Mouse (Mus musculus) limb, embryonic 13.5 days (tissue): ENCODE data around the gene Tspoap1. TPM values are rescaled to one million over a fixed set of nuclear protein-coding genes. Genes with fewer than 3 reads are reported as not detected.
A peak's percentile ranks its signal among the peaks of the same experiment; 100 is the strongest.

Experiments used
- ATAC-seq: fragments of 200-750 bp; cut with Nextera tagmentation; 2 replicates; pipeline ENCODE4 v1.8.0; 2017; ENCODE audit warnings: low read depth, moderate number of reproducible peaks, moderate TSS enrichment; ENCODE audit not compliant: low FRiP score
- H3K27ac ChIP-seq: fragments of 300-500 bp; sonication (generic); 2 replicates; pipeline ENCODE4 v1.5.1; 2015; ENCODE audit warnings: inconsistent platforms, mild to moderate bottlenecking, moderate library complexity
- H3K27me3 ChIP-seq: fragments of 300-500 bp; sonication (generic); 2 replicates; pipeline ENCODE4 v1.6.1; 2015; ENCODE audit warnings: mild to moderate bottlenecking, inconsistent platforms
- H3K36me3 ChIP-seq: fragments of 300-500 bp; sonication (generic); 2 replicates; pipeline ENCODE4 v1.6.1; 2015; ENCODE audit warnings: inconsistent platforms, mild to moderate bottlenecking, moderate library complexity
- H3K4me1 ChIP-seq: fragments of 300-500 bp; sonication (generic); 2 replicates; pipeline ENCODE4 v1.6.1; 2015; ENCODE audit warnings: inconsistent platforms
- H3K4me2 ChIP-seq: fragments of 300-500 bp; sonication (generic); replicated peaks from 2 replicates; pipeline ENCODE4 v1.6.1; 2015; ENCODE audit warnings: inconsistent platforms, mild to moderate bottlenecking, moderate library complexity
- H3K4me3 ChIP-seq: fragments of 300-500 bp; sonication (generic); 2 replicates; pipeline ENCODE4 v1.5.1; 2015; ENCODE audit warnings: moderate library complexity, mild to moderate bottlenecking, inconsistent platforms
- H3K9ac ChIP-seq: fragments of 300-500 bp; sonication (generic); 2 replicates; pipeline ENCODE4 v1.6.1; 2015; ENCODE audit warnings: mild to moderate bottlenecking, inconsistent platforms
- H3K9me3 ChIP-seq: fragments of 300-500 bp; sonication (generic); 2 replicates; pipeline ENCODE4 v1.6.1; 2016; ENCODE audit warnings: inconsistent platforms
- WGBS: fragments of 180-500 bp; shearing (Covaris S2); methylation state at CpG from one replicate; pipeline ENCODE4 v1.1.7; 2015; 5-methylcytosine and 5-hydroxymethylcytosine counted together
- polyA plus RNA-seq: library from polyadenylated mRNA; unstranded; fragments of >200 nt; fragmentation: Nextera tagmentation; extraction: Ambion mirVana; gene quantifications from 2 replicates; pipeline ENCODE4 v1.2.1, GENCODE M21; 2015

Tspoap1 gene
- polyA plus RNA-seq = 2.3 and 2.7 TPM in 2 replicates

- WGBS = 8% methylated on average over 23 of the region's 23 CpGs
- H3K27me3 ChIP-seq = peaks cover 72% of the 10 kb centered on the region
- no peaks in the 10 kb centered on the region for H3K9me3 ChIP-seq
- no peaks in the 10 kb centered on the region for H3K36me3 ChIP-seq
- H3K27ac ChIP-seq = no peak within 1 kb of the TSS
- 0 out of 2 replicates have a peak within 1 kb of the TSS, but pooled peaks have one; percentile 13 for H3K9ac ChIP-seq
- peaks cover 25% of the 10 kb centered on the region for H3K4me1 ChIP-seq
- H3K4me2 ChIP-seq = peak within 1 kb of the TSS; percentile 30; the same call in 1 of the 2 replicates
- 0 out of 2 replicates have a peak within 1 kb of the TSS, but pooled peaks have one; percentile 7 for H3K4me3 ChIP-seq
- no peak for ATAC-seq
Observed at GRCm38 (mm10) chr11:87760301-87761081, at the start of gene Tspoap1. TSS of gene Tspoap1 (plus strand) at chr11:87760541.

DNA sequence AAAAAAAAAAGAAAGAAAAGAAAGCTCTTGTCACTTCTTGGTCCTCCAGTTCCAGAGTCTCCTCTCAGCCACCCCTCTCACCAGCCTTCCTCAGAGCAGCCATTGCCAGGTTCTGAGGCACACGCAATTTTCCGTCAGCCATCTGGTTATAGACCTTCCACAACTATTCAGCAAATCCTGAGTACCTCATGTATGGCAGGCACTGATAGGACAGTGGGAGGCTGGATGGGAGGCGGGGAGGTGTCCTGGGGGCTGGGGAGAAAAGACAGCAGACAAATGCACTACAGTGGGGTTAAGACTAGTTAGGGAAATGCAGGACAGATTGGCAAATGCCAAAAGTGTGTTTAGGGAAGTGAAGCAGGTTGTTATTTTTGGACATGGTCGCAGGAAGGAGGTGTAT, 48.2 kb upstream of the Tspoap1 start:
- ATAC-seq = no peak
- peaks cover 19% of the 10 kb centered on the region for H3K4me1 ChIP-seq
- 0 out of 2 replicates have a peak, but pooled peaks cover 4% of the 10 kb centered on the region for H3K27me3 ChIP-seq
- no peak overlapping the region for H3K27ac ChIP-seq
- no peak overlapping the region for H3K4me3 ChIP-seq
- no peaks in the 10 kb centered on the region for H3K36me3 ChIP-seq
- H3K4me2 ChIP-seq = no peak overlapping the region
- no peaks in the 10 kb centered on the region for H3K9me3 ChIP-seq
- 81% methylated on average over 4 of the region's 4 CpGs for WGBS
- no peak overlapping the region for H3K9ac ChIP-seq

GRCm38 (mm10) chr11:87715999-87716398, 44.3 kb upstream of the Tspoap1 start:
- no peaks in the 10 kb centered on the region for H3K9me3 ChIP-seq
- H3K4me3 ChIP-seq = no peak overlapping the region
- H3K9ac ChIP-seq = no peak overlapping the region
- H3K27me3 ChIP-seq = no peaks in the 10 kb centered on the region
- no peaks in the 10 kb centered on the region for H3K36me3 ChIP-seq
- H3K27ac ChIP-seq = no peak overlapping the region
- H3K4me2 ChIP-seq = no peak overlapping the region
- H3K4me1 ChIP-seq = no peaks in the 10 kb centered on the region
- WGBS = 89% methylated on average over 4 of the region's 4 CpGs
- no peak for ATAC-seq

DNA sequence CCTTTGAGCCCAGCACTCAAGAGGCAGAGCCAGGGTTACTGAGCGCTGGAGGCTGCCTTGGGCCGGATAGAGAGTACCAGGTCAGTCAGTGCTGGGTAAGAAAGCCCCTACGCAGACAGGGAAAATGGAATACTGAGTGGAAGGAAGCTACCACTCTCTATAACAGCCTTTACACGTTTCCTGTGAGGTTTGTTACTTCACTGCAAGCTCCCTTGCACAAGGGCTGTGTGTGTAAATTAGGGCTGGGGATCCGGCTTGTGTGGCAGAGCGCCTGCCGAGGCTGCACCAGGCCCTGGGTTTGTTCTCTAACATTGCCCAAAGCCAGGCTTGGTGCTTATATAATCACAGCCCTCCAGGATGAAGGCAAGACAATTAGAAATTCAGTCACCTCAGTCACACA, 40.8 kb upstream of the Tspoap1 start:
- H3K9me3 ChIP-seq = no peaks in the 10 kb centered on the region
- no peak overlapping the region for H3K4me2 ChIP-seq
- no peak overlapping the region for H3K9ac ChIP-seq
- H3K27me3 ChIP-seq = no peaks in the 10 kb centered on the region
- no peaks in the 10 kb centered on the region for H3K36me3 ChIP-seq
- H3K4me3 ChIP-seq = no peak overlapping the region
- no peaks in the 10 kb centered on the region for H3K4me1 ChIP-seq
- no peak overlapping the region for H3K27ac ChIP-seq
- no peak for ATAC-seq
- WGBS = 75% methylated on average over 7 of the region's 7 CpGs

DNA sequence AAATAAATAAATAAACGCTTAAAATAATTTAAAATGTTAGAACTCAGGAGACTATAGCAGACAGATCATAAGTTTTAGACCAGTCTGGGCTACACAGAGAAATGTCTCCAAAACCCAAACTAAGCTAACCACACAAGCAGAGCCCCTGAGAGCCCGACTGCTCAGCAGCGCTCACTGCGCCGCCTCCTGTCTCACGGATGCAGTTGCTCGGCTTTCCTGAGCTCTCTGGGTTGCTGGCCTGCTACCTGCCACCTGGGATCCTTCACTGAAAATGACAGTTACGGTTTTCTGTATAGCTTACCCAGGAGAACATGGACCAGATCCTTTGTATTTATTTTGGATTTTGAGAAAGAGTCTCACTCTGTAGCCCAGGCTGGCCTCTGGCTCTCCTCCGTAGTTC, 40.0 kb upstream of the Tspoap1 start:
- WGBS = 54% methylated on average over 9 of the region's 9 CpGs
- Histone ChIP-seq H3K9me3 (no peaks in the 10 kb centered on the region), H3K4me3 (no peak overlapping the region), H3K36me3 (no peaks in the 10 kb centered on the region), H3K4me2 (no peak overlapping the region), H3K27ac (no peak overlapping the region), H3K27me3 (no peaks in the 10 kb centered on the region), H3K9ac (no peak overlapping the region), H3K4me1 (peaks cover 2% of the 10 kb centered on the region; the same call in 1 of the 2 replicates)
- ATAC-seq = no peak

GRCm38 (mm10) chr11:87720839-87721238, 39.5 kb upstream of the Tspoap1 start:
- Histone ChIP-seq H3K27me3 (no peaks in the 10 kb centered on the region), H3K4me1 (peaks cover 7% of the 10 kb centered on the region)
- WGBS = 71% methylated on average over 9 of the region's 9 CpGs

DNA sequence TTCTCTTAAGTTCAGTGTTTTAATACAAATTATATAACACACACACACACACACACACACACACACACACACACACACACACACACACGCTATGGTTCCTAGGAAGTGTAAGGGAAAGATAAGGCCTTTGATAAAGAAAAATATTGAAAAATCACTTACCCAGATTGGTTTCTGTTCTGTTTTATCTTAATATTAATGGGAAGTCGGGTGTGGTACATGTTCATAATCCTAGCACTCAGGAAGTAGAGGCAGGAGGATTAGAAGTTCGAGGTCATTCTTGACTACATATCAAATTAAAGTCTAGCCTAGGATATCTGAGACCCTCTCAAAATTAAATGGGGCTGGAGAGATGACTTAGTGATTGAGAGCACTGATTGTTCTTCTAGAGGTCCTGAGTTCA, 38.2 kb upstream of the Tspoap1 start:
- Histone ChIP-seq H3K27me3 (no peaks in the 10 kb centered on the region), H3K9me3 (no peaks in the 10 kb centered on the region), H3K4me1 (peaks cover 14% of the 10 kb centered on the region), H3K4me3 (no peak overlapping the region), H3K9ac (no peak overlapping the region), H3K27ac (no peak overlapping the region), H3K4me2 (no peak overlapping the region), H3K36me3 (no peaks in the 10 kb centered on the region)
- 87% methylated on average over 3 of the region's 3 CpGs for WGBS
- ATAC-seq = no peak

More at GRCm38 (mm10) chr11:87720839-87721238, 39.5 kb upstream of the Tspoap1 start:
- no peak for ATAC-seq
- Histone ChIP-seq H3K4me3 (no peak overlapping the region), H3K4me2 (no peak overlapping the region), H3K9ac (no peak overlapping the region), H3K27ac (no peak overlapping the region), H3K36me3 (no peaks in the 10 kb centered on the region), H3K9me3 (no peaks in the 10 kb centered on the region)

GRCm38 (mm10) chr11:87722891-87723290, 37.5 kb upstream of the Tspoap1 start:
- H3K4me1 ChIP-seq = peaks cover 14% of the 10 kb centered on the region
- 87% methylated on average over 4 of the region's 4 CpGs for WGBS
- no peaks in the 10 kb centered on the region for H3K36me3 ChIP-seq
- no peak overlapping the region for H3K4me2 ChIP-seq
- no peak overlapping the region for H3K4me3 ChIP-seq
- H3K27me3 ChIP-seq = no peaks in the 10 kb centered on the region
- H3K9ac ChIP-seq = no peak overlapping the region
- no peaks in the 10 kb centered on the region for H3K9me3 ChIP-seq
- no peak for ATAC-seq
- no peak overlapping the region for H3K27ac ChIP-seq

DNA sequence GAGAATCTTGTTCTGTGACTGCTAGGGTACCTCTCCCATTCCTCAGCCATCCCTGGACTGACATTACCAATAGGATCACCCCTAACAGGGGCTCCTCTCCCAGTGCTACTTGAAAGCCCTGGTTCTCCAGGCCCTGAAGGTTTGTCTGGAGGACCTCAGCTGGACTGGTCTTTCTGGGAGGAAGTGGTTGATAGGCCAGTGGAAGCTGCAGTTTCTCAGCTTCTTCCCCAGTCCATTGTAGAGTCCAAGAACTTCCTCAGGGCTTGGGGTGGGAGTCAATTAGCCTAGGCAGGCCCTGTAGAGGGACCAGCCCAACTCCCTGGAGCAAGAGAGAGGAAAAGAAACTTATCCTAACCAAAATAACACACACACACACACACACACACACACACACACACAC, 34.8 kb upstream of the Tspoap1 start:
- Histone ChIP-seq H3K9me3 (no peaks in the 10 kb centered on the region), H3K27ac (peak overlapping the region; percentile 28; the same call in 1 of the 2 replicates), H3K36me3 (no peaks in the 10 kb centered on the region), H3K9ac (peak overlapping the region; percentile 36; the same call in 1 of the 2 replicates), H3K4me1 (peaks cover 14% of the 10 kb centered on the region), H3K4me2 (0 out of 2 replicates have a peak overlapping the region, but pooled peaks have one; percentile 4), H3K4me3 (no peak overlapping the region), H3K27me3 (no peaks in the 10 kb centered on the region)
- no peak for ATAC-seq

- Histone ChIP-seq H3K36me3 (no peaks in the 10 kb centered on the region), H3K27ac (peak overlapping the region; percentile 28; the same call in 1 of the 2 replicates), H3K27me3 (no peaks in the 10 kb centered on the region), H3K4me3 (no peak overlapping the region), H3K4me1 (peaks cover 14% of the 10 kb centered on the region), H3K4me2 (peak overlapping the region; percentile 4; the same call in 1 of the 2 replicates), H3K9me3 (no peaks in the 10 kb centered on the region), H3K9ac (peak overlapping the region; percentile 36)
- WGBS = 20% methylated on average over 6 of the region's 6 CpGs
- ATAC-seq = 0 out of 2 replicates have a peak, but pooled peaks have one; percentile 11
Observed at GRCm38 (mm10) chr11:87725964-87726562, 34.3 kb upstream of the Tspoap1 start.

- no peaks in the 10 kb centered on the region for H3K9me3 ChIP-seq
- no peak overlapping the region for H3K4me3 ChIP-seq
- peaks cover 14% of the 10 kb centered on the region for H3K4me1 ChIP-seq
- H3K9ac ChIP-seq = no peak overlapping the region
- no peak overlapping the region for H3K27ac ChIP-seq
- no peaks in the 10 kb centered on the region for H3K36me3 ChIP-seq
- ATAC-seq = no peak
- H3K4me2 ChIP-seq = no peak overlapping the region
- no peaks in the 10 kb centered on the region for H3K27me3 ChIP-seq
- 70% methylated on average over 11 of the region's 11 CpGs for WGBS
Observed at GRCm38 (mm10) chr11:87727021-87727420, 33.3 kb upstream of the Tspoap1 start.

GRCm38 (mm10) chr11:87727471-87727870, 32.9 kb upstream of the Tspoap1 start:
- Histone ChIP-seq H3K4me3 (no peak overlapping the region), H3K27me3 (no peaks in the 10 kb centered on the region), H3K4me1 (peaks cover 14% of the 10 kb centered on the region), H3K4me2 (no peak overlapping the region), H3K9me3 (no peaks in the 10 kb centered on the region), H3K9ac (no peak overlapping the region), H3K36me3 (no peaks in the 10 kb centered on the region), H3K27ac (no peak overlapping the region)
- no peak for ATAC-seq
- WGBS = 59% methylated on average over 4 of the region's 4 CpGs
